Mouse (Mus musculus) cerebellum, adult 18-20 months (tissue): ENCODE data around the gene Hmbs.

Source experiments
- DNase-seq, 2 experiments: peaks; one replicate each; pipeline ENCODE4 v3.0.0; 2021

Hmbs gene

DNA sequence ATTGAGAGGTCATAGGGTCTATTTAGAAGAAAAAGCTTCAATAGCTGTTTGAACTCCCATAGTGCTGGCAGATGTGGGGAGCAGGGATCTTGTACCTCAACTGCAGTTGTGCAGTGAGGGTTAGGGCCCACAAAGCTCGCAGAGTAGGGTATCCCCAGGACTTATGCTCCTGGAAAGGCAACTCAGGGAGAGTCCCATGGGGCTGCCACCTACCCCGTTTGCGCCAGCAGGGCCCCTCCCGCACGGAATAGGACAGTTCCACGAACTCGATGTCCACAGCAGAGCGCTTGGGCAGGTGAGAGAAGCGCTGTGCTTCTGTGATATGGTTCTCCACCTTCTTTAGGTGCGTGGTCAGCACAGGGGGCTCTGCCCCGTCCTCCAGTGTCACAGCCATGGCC is 57.0 kb downstream of the Hmbs start:
- no peak for DNase-seq
